35 mouse cellular contexts compared by ENCODE assay signal in the genomic region with DNA sequence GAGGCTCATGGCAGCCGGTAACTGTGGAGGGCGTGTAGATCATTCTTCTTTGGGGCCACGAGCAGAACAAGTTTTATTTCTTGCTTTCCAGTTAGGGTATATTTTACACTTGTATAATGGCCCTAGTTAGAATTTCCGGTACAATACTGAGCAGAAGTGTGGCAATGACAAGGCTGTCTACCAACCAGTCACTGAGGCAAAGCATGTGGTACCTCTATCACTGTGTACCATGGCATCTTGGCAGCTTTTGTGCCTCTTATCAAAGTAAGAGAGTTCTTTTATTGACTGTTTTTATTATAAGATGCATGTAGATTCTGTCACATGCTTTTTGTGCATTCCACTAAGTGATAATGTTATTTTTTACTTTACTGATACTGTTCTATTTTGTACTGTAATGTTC. TPM values are rescaled to one million over a fixed set of nuclear protein-coding genes. Genes with fewer than 3 reads are reported as not detected.
"Had no signal": no experiment of that assay in that cellular context is flagged by ENCODE, and none has a peak within 500 bp of the region (broad histone marks: within the 10 kb centered on the region; RNA-seq: fewer than 3 reads in every experiment).

No protein-coding gene starts in this region.

- H3K27me3 ChIP-seq: limb, embryonic 12.5 days; limb, embryonic 13.5 days; limb, embryonic 15.5 days; liver, embryonic 12.5 days; liver, embryonic 13.5 days; liver, embryonic 15.5 days; lung, embryonic 15.5 days; megakaryocyte, embryonic 14.5 days; midbrain, embryonic 12.5 days; midbrain, embryonic 13.5 days; midbrain, embryonic 15.5 days; neural tube, embryonic 12.5 days had no signal

- H3K4me3 ChIP-seq: left cerebral cortex, adult 2 months; limb, embryonic 10.5 days; limb, embryonic 12.5 days; limb, embryonic 13.5 days; limb, embryonic 15.5 days; liver, embryonic 12.5 days; liver, embryonic 13.5 days; liver, embryonic 15.5 days; lung, embryonic 15.5 days; megakaryocyte, embryonic 14.5 days; midbrain, embryonic 10.5 days; midbrain, embryonic 12.5 days; midbrain, embryonic 13.5 days; midbrain, embryonic 15.5 days; myocyte; neural tube, embryonic 12.5 days had no signal

- H3K4me2 ChIP-seq: limb, embryonic 12.5 days; limb, embryonic 13.5 days; limb, embryonic 15.5 days; liver, embryonic 11.5 days; liver, embryonic 12.5 days; liver, embryonic 13.5 days; liver, embryonic 15.5 days; lung, embryonic 14.5 days; lung, embryonic 15.5 days; midbrain, embryonic 11.5 days; midbrain, embryonic 12.5 days; midbrain, embryonic 13.5 days; midbrain, embryonic 15.5 days; neural tube, embryonic 12.5 days had no signal

- H3K36me3 ChIP-seq: limb, embryonic 10.5 days; limb, embryonic 12.5 days; limb, embryonic 13.5 days; limb, embryonic 15.5 days; liver, embryonic 12.5 days; liver, embryonic 13.5 days; liver, embryonic 15.5 days; lung, embryonic 15.5 days; midbrain, embryonic 10.5 days; midbrain, embryonic 12.5 days; midbrain, embryonic 13.5 days; midbrain, embryonic 15.5 days; neural tube, embryonic 12.5 days had no signal

- H3K27ac ChIP-seq: left cerebral cortex, adult 2 months; limb, embryonic 10.5 days; limb, embryonic 12.5 days; limb, embryonic 13.5 days; limb, embryonic 15.5 days; liver, embryonic 12.5 days; liver, embryonic 13.5 days; liver, embryonic 14.5 days; liver, embryonic 15.5 days; lung, embryonic 15.5 days; macrophage; midbrain, embryonic 10.5 days; midbrain, embryonic 12.5 days; midbrain, embryonic 13.5 days; midbrain, embryonic 15.5 days; neural tube, embryonic 12.5 days had no signal

- H3K4me1 ChIP-seq: limb, embryonic 12.5 days; liver, embryonic 12.5 days; liver, embryonic 13.5 days; liver, embryonic 15.5 days; lung, embryonic 15.5 days; midbrain, embryonic 10.5 days; midbrain, embryonic 12.5 days; midbrain, embryonic 13.5 days; midbrain, embryonic 15.5 days; neural tube, embryonic 12.5 days had no signal

- DNase-seq: left cerebral cortex, postnatal 4 days; liver; liver, embryonic 13.5 days; liver, postnatal 0 days; lung, adult 18-20 months; lung, adult 2 months; lung, embryonic 14.5 days; lung, postnatal 10 days; lung, postnatal 14 days; lung, postnatal 36 days; lung, postnatal 4 days; midbrain, embryonic 14.5 days had no signal

- ATAC-seq: liver, embryonic 12.5 days; liver, postnatal 0 days; lung, postnatal 0 days; midbrain, embryonic 13.5 days; midbrain, embryonic 15.5 days; midbrain, embryonic 16.5 days had no signal

- H3K9ac ChIP-seq: limb, embryonic 12.5 days; limb, embryonic 13.5 days; limb, embryonic 15.5 days; liver, embryonic 12.5 days; liver, embryonic 13.5 days; liver, embryonic 14.5 days; liver, embryonic 15.5 days; liver, postnatal 0 days; lung, embryonic 14.5 days; lung, embryonic 15.5 days; midbrain, embryonic 12.5 days; midbrain, embryonic 13.5 days; midbrain, embryonic 15.5 days; neural tube, embryonic 12.5 days had no signal

- H3K9me3 ChIP-seq: limb, embryonic 10.5 days; limb, embryonic 12.5 days; limb, embryonic 13.5 days; limb, embryonic 15.5 days; liver, embryonic 12.5 days; liver, embryonic 13.5 days; liver, embryonic 15.5 days; lung, embryonic 15.5 days; megakaryocyte, embryonic 14.5 days; midbrain, embryonic 10.5 days; midbrain, embryonic 12.5 days; midbrain, embryonic 13.5 days; midbrain, embryonic 15.5 days; neural tube, embryonic 12.5 days had no signal

RNA-seq across cellular contexts. Expression of gene Cubn, which starts 46.5 kb away (rescaled TPM):
- total RNA-seq: liver, adult 2 months; monocyte, adult 5-6 weeks had no signal
- polyA plus RNA-seq: liver, adult 2 months; liver, postnatal 0 days; macrophage had no signal
